Mouse (Mus musculus) sigmoid colon, adult 10 weeks (tissue): Measurements from ENCODE around the gene Actg1. TPM values are rescaled to one million over a fixed set of nuclear protein-coding genes. Genes with fewer than 3 reads are reported as not detected.

ENCODE experiments used
- polyA plus RNA-seq: library from polyadenylated mRNA; stranded (reverse); fragments of 350-450 nt; fragmentation: Illumina TruSeq; extraction: RNeasy Lipid Tissue Mini Kit (QIAGEN cat#74804); gene quantifications from one replicate; pipeline ENCODE4 v1.2.3, GENCODE M21; 2014; ENCODE audit warnings: low read depth, low replicate concordance

Gene Actg1
- 1,187 TPM for polyA plus RNA-seq

DNA sequence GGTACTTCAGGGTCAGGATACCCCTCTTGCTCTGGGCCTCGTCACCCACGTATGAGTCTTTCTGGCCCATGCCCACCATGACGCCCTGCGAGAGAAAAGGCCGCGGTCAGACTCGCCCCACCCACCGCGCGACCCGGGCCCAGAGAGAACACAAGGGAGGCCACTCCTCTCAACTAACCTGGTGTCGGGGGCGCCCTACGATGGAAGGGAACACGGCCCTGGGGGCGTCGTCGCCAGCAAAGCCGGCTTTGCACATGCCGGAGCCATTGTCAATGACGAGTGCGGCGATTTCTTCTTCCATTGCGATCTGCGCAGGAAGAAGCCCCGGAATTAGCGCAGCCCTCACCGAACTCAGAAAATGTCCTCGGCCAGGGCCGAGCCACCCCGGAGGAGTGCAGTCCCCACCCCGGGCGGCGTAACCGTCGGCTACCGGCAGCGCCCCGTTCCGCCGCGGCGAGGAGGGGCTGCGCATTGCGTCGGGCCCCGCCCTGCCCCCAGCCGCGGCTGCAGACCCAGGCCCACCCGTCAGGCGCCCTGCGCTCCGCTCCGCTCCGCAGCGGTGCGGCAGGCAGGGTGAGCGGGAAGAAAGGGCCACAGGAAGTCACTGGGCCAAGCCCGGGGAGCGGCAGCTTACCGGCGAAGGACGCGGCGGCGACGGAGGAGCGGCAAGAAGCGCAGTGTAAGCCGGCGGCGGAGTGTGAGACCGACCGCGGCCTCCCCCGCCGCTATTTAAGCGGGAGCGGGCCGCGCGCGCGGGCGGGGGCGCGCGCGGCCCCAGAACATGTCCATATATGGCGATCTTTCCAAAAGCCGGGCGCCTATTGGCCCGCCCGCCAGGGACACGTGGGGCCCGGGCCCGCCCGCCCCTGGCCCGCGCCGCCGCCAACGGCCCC, at the start of gene Actg1:
Gene Actg1, minus strand, starts transcription at position 752 of the 893 bp plus-strand sequence.

DNA sequence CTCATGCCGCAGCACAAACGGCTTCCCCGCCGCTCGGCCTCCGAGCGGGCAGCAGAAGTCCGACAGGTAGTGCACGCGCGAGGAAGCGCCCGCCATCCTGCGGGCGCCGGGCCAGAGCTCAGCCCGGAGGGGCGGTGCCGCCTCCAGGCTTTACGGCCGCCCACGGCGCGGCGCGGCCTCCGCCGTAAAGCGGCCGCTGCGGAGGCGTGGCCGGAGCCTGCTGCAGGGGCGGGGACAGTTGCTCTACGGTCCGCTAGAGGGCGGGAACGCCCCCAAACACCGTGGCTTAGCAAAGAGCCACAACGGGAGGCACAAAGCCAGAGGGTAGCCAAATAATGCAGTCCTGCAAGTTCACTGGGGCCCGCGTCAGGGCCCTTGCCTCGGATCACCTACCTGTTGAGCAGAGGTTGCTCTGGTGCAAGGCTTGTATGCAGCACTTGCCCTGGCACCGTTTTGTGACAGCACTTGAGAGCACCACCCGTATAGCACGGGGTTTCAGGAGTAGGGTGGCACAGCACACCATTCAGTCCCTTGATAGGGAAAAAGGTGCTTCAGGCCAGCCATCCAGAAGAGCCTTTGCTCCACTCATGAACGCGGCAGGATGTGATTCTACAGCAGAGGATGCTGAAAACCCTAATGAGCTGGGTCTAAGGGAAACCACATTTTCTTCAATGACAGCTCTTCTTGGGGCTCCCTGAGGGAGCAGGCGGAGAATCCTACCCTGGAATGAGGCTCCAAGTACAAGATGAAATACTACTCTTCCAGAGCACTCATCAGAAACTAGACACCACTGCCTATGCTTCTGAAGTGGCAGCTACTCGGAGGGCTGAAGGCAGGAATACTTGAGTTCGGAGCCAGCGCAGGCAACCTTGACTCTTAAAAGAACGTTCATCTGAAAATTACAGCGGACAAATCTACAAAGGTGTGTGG, 30.5 kb upstream of the Actg1 start, which contains the start of gene Faap100:
Gene Faap100, minus strand, starts transcription at position 154 of the 930 bp plus-strand sequence.

DNA sequence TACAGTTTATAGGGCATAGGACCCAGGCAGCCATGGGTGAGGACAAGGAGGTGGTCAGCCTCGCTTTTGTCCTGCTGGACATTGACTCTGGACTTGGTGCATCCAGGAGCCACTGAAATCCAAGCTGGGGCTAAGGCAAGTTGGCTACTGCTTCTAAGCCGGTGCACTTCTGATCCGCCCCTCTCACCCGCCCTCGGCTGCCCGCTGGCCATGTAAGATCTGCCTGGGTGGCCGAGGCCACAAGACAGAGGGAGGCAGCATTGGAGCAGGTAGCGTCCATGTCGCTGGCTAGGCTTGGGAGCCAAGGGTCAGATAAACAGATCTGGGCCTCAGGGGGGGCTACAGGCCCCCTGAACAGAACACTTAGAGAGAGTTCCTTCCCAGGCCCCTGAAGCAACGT, 13.0 kb upstream of the Actg1 start, which contains the start of gene Fscn2:
Gene Fscn2, plus strand, starts transcription at position 240 of the 400 bp plus-strand sequence.

Other genes starting within 250 kb of the Actg1 start
- gene Tepsin, start 249.8 kb downstream of the Actg1 start, polyA plus RNA-seq = 2.3 TPM
- 2.2 TPM for gene Ndufaf8, start 249.6 kb downstream of the Actg1 start, polyA plus RNA-seq
- gene Slc38a10, start 197.2 kb downstream of the Actg1 start, polyA plus RNA-seq = 2.1 TPM
- 2.0 TPM for gene Bahcc1, start 115.6 kb downstream of the Actg1 start, polyA plus RNA-seq
- not detected for gene Fscn2, start 13.0 kb upstream of the Actg1 start, polyA plus RNA-seq
- gene Faap100, start 30.2 kb upstream of the Actg1 start, polyA plus RNA-seq = not detected
- gene Nploc4, start 89.2 kb upstream of the Actg1 start, polyA plus RNA-seq = 13.2 TPM
- not detected for gene Tspan10, start 94.1 kb upstream of the Actg1 start, polyA plus RNA-seq
- gene Pde6g, start 105.0 kb upstream of the Actg1 start, polyA plus RNA-seq = not detected
- gene Oxld1, start 109.5 kb upstream of the Actg1 start, polyA plus RNA-seq = 0.63 TPM
- gene Ccdc137, start 109.6 kb upstream of the Actg1 start, polyA plus RNA-seq = 12.7 TPM
- gene Arl16, start 119.1 kb upstream of the Actg1 start, polyA plus RNA-seq = 10.9 TPM
- 4.1 TPM for gene Mrpl12, start 136.1 kb upstream of the Actg1 start, polyA plus RNA-seq
- gene Slc25a10, start 143.3 kb upstream of the Actg1 start, polyA plus RNA-seq = 1.6 TPM
- gene Gcgr, start 182.2 kb upstream of the Actg1 start, polyA plus RNA-seq = not detected
- gene Mcrip1, start 201.2 kb upstream of the Actg1 start, polyA plus RNA-seq = not detected
- gene Ppp1r27, start 202.6 kb upstream of the Actg1 start, polyA plus RNA-seq = not detected
- 172 TPM for gene P4hb, start 224.7 kb upstream of the Actg1 start, polyA plus RNA-seq
- 30.1 TPM for gene Arhgdia, start 233.1 kb upstream of the Actg1 start, polyA plus RNA-seq
- 24.4 TPM for gene Alyref, start 249.8 kb upstream of the Actg1 start, polyA plus RNA-seq
- gene Anapc11, start 249.9 kb upstream of the Actg1 start, polyA plus RNA-seq = 13.5 TPM